Mouse (Mus musculus) skeletal muscle tissue, adult 2 months (tissue): ENCODE measurements around the gene Kazn.

Experiments
- DNase-seq: peaks from one replicate; pipeline ENCODE4 v3.0.0-alpha.2; 2012; ENCODE audit warnings: low read depth, low spot score

Kazn gene

GRCm38 (mm10) chr4:142239240-142240126 lies at the start of gene Kazn:
Gene Kazn, minus strand, starts transcription at chr4:142239401.
- DNase-seq = peak; percentile 60

GRCm38 (mm10) chr4:142285471-142285870 lies 46.3 kb upstream of the Kazn start:
- DNase-seq = no peak

GRCm38 (mm10) chr4:142283867-142284266 lies 44.7 kb upstream of the Kazn start:
- DNase-seq = no peak

GRCm38 (mm10) chr4:142278197-142278575 lies 39.0 kb upstream of the Kazn start:
- DNase-seq = no peak

- no peak for DNase-seq
These were observed 38.4 kb upstream of the Kazn start for GRCm38 (mm10) chr4:142277481-142278196.

- DNase-seq = no peak
These were observed 36.0 kb upstream of the Kazn start for GRCm38 (mm10) chr4:142275242-142275641.

- no peak for DNase-seq
These were observed 35.4 kb upstream of the Kazn start for GRCm38 (mm10) chr4:142274441-142275234.

GRCm38 (mm10) chr4:142271506-142271905 lies 32.3 kb upstream of the Kazn start:
- peak; percentile 68 for DNase-seq

GRCm38 (mm10) chr4:142267832-142268231 lies 28.6 kb upstream of the Kazn start:
- DNase-seq = no peak

- DNase-seq = no peak
These were observed 28.2 kb upstream of the Kazn start for GRCm38 (mm10) chr4:142267348-142267819.

- no peak for DNase-seq
These were observed 25.1 kb upstream of the Kazn start for GRCm38 (mm10) chr4:142264335-142264734.

- no peak for DNase-seq
These were observed 22.5 kb upstream of the Kazn start for GRCm38 (mm10) chr4:142261725-142262124.

- DNase-seq = no peak
These were observed 19.5 kb upstream of the Kazn start for GRCm38 (mm10) chr4:142258730-142259129.

- no peak for DNase-seq
These were observed 14.9 kb upstream of the Kazn start for GRCm38 (mm10) chr4:142254088-142254487.

- DNase-seq = no peak
These were observed 12.5 kb upstream of the Kazn start for GRCm38 (mm10) chr4:142251471-142252354.

- no peak for DNase-seq
These were observed 10.9 kb upstream of the Kazn start for GRCm38 (mm10) chr4:142250054-142250453.

- DNase-seq = no peak
These were observed 10.2 kb upstream of the Kazn start for GRCm38 (mm10) chr4:142249401-142249800.

GRCm38 (mm10) chr4:142248426-142248825 lies 9.2 kb upstream of the Kazn start:
- DNase-seq = peak; percentile 52

GRCm38 (mm10) chr4:142246698-142247097 lies 7.5 kb upstream of the Kazn start:
- no peak for DNase-seq

- no peak for DNase-seq
These were observed 5.4 kb upstream of the Kazn start for GRCm38 (mm10) chr4:142244641-142245040.
